Mouse (Mus musculus) adrenal gland, postnatal 36 days (tissue): Measurements from ENCODE around the gene Maml3. TPM values are rescaled to one million over a fixed set of nuclear protein-coding genes. Genes with fewer than 3 reads are reported as not detected.

Experiments used
- DNase-seq, 2 experiments: peaks; one replicate each; pipeline ENCODE4 v3.0.0; 2021; ENCODE audit warnings: mixed read lengths in 1 of 2
- total RNA-seq, 2 experiments: library from RNA; stranded (reverse); gene quantifications; 2 replicates each; pipeline ENCODE4 v1.2.3; 2021

Maml3 gene
- total RNA-seq, 2 experiments from 2014 or later: 7.6 to 9.9 TPM

DNA sequence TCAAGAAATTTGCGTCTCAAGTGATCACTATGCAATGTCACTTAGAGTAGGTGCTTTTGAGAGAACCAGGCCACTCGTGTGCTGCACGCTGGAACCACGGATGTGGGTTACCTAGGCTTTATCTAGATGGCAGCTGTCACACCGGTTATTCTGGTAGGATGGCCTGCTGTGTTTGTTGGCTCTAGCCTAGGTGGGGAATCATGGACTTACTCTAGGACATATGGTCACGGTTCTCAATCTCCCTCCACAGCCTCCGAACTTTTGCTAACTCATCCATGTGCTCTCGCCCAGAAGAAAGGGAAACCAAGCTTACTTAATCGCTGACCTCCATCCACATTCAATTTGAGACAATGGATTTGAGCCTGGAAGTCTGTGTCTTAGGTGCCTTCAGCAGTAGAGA, 280.4 kb downstream of the Maml3 start:
- no peak for DNase-seq

DNA sequence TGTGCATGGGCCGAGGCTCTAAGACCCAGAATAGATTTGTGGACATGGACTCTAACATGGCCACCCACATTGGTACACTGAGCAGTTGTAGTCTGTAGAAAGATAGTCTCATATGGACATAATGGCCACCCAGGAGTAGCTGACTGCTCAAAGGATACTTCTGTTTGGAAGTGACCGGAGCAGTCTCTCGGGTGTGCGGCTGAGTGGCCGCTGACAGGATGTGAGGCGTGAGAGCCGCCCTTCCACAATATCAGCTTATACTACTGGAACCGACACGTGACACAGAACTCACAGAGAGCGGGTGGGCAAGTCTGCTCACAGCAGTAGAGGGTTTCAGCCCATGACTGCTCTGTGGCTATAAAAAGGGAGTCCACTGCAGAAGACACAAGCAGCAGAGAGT, 283.3 kb downstream of the Maml3 start:
- DNase-seq: no peak

- no peak for DNase-seq
Observed at GRCm38 (mm10) chr3:51819109-51819508, 285.8 kb downstream of the Maml3 start.

DNA sequence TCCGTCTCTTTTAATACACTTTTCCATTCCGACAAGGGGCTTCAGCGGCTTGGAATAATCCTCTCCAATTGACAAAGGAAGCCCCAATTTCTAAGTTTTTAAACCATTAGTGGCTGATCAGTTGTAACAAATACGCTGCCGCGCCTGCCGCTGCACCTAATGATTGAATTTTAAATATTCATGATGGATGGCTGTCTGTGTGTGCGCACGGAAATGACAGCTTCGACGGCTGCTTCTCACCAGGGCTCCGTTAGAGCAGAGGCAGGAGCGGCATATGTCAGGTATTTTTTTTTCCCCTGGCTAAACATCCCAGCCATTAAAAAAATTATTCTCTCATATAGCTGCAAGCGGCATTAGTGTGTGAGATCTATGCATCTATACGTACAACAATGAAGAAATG, 287.0 kb downstream of the Maml3 start:
- DNase-seq: no peak

DNA sequence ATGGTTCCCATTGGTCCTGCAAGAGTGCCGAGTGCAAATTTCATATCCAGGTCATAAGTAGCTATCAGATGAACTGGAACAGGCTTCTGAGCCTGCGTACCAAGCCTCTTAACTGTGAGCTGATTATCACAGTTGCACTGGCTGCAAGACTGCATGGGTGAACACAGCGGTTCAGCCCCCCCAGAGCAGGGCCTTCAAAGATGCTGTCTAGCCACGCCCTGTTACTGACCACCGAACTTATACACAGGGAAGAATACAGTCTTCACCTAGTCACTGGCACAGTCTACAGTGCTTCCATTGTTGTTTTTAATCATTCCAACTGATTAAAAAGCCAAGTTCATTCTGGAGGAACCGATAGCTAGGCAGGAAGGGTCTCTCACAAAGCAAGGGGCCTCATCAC, 287.5 kb downstream of the Maml3 start:
- no peak for DNase-seq

DNA sequence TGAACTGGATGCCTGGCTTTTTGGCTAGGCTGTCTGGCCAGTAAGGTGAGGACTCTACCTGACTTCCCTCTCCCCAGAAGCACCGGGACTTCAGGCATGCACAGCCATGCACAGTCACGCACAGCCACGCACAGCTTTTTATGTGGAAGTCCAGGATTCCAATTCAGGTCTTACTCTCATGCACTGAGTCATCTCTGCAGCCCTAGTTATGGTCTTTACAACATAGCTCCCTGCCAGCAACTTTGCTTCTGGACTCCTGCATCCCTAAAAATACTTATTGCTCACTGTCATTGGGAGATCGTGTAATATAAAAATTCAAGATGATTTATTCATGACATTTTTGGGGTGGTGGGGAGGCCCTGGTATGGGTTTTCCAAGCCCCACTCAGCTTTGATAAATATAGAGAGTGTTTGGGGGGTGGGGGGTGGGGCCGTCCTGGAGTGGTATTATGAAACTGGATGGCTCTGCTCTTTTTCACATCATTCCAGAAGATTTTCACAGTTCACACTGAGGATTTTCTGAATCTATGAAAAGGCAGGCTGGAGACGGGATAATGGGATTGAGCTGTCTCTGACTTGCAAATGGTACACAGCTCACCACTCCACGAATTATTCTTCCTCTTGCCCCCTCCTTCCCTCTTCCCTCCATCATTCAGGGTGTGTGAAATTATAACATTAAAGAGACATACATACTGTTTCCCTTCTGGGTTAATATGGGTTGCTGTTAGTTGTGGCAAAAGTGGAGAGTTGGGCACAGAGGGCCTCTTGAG, 288.2 kb downstream of the Maml3 start:
- DNase-seq: no peak

GRCm38 (mm10) chr3:51814073-51814472, 290.8 kb downstream of the Maml3 start:
- DNase-seq: no peak

GRCm38 (mm10) chr3:51813186-51813585, 291.7 kb downstream of the Maml3 start:
- no peak for DNase-seq

DNA sequence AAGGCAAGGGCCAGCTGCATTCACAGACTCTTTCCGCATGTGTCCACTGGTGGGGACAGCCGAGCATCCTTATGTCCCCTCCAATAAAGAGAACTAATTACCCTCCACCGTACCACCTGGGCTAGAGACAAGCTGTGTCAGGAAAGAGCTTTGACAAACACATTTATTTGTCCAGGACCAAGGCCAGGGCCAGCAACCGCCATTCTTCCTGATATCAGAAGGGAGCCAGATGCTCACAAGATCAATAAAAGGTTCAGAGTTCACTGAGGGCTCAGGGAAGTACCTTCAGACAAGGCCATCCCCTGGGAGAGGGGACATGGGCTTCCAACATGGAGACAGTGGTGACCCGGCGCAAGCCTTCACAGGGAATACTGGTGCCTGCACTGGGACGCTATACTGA, 294.1 kb downstream of the Maml3 start:
- no peak for DNase-seq

DNA sequence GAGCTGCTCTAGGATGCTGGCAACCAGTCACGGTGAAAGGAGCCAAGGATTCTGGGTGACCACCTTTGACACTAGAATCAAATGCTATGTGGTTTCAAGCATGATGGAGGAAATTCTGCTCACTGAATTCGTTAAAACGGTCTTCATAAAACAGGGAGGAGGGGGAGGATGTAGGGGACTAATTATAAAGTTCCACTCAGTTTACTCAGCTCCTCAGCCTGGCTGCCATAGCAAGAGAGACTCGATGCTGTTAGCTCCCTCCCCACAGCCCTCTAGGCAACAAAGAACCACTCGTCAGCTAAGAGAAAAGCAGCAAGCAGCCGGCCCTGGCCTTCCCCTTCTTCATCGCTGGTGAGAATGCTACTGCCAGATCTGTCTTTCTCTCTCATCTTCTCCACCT, 295.1 kb downstream of the Maml3 start:
- no peak for DNase-seq

DNA sequence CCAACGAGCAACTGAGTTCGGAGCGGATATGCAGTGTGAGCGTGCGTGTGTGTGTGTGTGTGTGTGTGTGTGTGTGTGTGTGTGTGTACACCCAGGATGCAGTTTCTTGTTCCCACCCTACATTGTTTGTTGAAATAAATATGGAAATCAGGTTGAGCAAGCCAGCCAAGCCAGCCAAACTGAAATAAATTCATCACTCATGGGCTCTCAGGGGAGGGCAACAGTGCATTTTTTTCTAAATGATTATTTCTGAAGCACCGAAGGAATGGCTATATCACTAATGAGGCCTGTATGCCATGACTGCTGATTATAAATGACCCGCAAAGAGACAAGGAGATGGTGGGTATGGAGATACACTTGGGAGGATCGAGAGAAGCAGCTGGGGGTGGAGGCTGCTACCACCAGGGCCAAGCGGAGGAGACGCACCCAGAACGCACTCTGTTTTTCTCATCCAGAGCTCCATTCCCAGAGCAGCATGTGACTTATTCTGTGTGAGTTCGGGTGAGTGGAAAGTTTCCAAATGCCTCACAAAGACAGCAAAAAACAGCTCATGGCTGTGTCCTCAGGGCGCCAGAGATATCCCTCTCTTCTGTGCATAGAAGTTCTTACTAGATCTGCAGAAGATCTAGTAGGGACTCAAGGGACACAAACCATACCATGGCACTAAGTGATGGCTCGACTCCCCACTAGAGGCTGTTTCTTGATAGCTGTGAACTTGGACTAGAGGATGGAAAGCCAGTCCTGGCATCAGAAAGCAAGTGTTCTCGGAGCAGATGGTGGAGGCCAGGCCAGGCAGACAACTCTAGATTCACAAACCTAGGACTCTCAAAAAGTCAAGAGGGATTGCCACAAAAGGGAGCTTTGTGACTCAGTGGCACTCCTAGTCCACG, 296.6 kb downstream of the Maml3 start:
- DNase-seq: no peak

DNA sequence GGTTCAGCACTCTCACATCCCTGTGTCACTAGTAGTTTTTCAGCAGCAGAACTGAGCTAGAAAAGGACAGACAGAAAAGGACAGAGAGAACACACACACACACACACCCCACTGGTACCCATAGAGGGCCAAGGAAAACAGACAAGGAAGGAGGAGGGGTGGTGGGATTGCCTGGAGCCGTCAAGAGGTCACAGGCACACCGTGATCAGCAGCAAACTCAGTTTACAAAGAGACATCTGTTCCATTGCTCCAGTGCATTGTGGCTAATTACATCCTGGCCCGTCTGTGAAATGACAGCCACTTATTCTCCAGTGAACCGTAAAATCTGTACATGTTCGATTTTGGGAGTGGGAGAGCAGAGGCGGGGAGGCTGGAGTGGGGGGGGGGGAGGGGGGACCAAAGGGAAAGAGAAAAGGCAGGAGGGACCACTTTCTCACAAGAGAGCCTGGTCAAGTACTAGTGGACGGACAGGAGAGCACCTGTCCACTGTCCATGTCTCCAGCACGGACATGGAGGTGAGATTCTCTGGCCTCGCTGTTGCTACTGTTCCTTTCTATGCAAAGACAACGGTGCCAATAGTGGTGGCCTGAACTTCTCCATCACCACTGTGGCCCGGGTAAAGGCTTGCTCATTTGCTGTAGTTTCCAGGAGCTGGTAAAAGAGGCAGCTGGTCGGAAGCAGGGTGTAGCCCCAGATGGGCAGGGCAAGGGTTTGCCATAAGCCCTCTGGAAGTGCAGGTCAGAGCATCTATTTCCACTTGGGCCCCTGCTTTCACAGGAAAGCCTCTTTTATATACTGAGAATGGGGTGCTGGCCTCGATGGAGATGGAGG, 299.2 kb downstream of the Maml3 start:
- DNase-seq: no peak

GRCm38 (mm10) chr3:51803903-51804302, 301.0 kb downstream of the Maml3 start:
- DNase-seq: no peak

DNA sequence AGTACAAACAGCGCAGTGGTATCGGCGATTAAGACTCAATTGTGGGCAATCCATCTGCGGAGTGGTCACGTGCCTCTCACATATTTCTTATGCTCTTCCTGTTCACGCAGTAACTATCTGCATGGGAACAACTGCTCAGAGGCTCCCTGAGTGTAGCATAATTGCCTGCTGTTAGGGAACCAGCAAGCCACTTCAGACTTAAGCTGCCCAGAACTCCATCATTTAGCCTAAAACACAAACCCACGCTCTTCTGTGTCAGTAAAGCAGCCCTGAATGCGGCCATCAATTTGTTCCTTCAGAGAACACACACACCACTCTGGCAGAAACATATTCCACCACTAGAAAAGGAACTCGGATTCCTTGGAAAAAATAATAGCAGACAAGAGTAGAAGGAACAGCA, 305.2 kb downstream of the Maml3 start:
- DNase-seq: no peak

DNA sequence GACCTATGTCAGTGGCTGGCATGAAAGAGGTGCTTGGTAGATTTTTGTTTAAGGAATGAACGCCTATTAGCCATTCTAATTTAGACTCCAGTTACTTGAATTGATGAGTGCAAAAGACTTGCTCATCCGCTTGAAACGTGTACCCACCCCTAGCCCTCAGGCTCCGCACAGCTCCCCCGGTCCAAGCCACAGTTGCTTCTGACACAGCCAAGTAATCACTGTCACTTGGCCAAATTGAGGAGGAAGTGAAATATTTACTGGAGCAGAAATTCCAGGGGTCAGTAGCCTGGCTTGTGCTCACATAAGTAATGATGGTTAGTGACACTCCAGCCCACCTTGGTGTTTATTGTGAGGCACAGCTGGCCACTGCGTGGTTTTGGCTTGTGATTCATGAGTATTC, 308.0 kb downstream of the Maml3 start:
- DNase-seq: no peak

DNA sequence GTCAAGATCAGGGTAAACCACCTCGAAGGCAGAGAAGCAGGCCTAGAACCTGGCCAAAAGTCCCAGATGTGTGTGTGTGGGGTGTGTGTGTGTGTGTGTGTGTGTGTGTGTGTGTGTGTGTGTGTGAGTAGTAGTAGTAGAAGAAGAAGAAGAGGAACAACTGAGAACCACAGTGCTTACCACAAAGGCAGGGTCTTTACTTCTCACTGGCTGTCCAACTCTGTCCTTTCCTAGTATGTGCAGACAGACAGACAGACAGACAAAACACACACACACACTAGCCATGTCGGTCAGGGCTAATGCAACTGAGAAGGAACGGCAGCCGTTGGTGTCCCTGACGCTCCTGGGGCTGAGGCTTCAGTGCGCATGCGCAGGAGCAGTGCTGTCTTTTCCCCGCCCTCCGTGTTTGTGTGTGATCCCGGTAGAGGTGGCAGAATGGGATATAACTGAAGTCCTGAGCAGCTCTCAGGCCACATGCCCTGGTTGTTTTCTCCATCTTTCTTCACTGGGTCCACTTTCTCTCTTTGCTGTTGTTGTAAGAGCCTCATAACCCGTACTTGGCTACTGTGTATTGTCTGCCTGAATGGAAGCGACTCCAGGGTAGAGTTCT, 308.6 kb downstream of the Maml3 start:
- DNase-seq: peak; percentile 46 to 52

DNA sequence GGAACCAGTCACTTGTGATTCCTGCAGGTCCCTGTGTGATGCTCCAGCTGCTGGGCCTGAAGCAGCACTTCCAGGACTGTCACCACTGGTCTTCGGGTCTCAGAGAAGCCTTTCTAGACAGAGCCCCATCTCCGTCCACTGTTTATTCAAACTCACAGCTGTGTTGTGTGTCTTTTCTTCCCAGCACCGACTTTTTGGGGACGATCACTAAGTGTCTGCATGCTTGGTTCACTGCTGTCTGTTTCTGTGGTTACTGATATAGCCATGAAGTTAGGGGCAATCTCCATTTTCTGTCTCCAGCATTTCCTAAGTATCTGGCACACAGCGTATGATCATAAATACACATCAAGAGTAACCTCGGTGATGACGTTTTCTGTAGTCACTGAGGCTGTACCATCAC, 313.3 kb downstream of the Maml3 start:
- no peak for DNase-seq

DNA sequence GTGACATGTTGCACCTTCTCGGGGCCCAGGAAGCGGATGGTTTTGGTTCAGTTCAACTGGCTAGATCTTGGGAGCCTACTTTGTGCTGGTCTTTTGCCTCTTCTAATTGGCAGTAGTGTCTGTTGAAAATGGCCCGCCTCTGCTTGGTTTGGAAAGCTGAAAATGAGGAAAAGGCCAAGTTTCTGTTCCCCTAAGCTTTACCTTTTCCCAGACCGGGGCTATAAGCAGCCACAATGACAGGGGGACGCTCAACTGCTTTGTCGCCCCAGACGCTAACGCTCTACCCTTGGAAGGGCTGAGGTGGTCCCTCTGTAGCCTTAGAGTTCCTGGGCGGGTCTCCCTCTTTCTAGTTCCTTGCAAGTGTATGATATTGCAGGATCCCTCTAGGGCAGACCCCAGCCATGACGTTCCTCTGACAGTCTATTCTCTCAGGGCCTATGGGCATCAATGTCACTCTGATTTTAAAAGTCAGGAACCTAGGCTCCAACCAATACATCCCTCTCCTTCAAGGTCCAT, 315.4 kb downstream of the Maml3 start:
- DNase-seq: no peak

DNA sequence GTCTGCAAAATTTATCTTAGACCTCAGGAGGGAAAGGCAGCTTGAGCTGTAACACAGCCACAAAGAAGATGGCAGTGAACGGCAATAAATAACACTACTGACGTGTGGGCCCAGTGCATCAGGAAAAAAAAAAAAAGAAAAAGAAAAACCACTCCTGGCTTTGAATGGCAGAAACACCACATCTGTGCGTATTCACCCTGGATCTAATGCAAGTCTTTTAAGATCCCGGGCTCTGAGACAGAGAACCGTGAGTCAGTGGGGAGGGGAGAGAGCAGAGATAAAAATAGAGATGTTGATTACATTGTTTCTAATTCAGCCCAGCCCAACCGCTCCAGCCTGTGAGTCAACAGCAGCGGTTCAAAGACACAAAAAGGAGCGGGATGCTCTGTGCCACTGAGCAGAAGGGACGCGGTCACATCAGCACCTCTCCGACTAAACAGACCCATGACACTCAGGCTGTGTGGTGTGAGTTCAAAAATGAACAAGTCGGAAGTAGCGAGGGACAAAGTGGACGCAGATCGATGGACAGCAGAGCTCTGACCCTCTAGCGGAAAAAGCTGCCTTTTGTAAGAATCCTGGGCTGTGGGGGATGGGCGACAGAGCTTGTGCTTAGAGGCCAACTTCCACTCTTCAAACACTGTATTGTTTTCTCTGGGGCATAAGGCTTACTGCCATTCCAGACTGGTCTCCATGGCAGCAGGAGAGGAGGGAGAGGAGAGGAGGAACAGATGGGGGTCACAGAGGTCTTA, 316.1 kb downstream of the Maml3 start:
- DNase-seq: peak; percentile 61 to 68

DNA sequence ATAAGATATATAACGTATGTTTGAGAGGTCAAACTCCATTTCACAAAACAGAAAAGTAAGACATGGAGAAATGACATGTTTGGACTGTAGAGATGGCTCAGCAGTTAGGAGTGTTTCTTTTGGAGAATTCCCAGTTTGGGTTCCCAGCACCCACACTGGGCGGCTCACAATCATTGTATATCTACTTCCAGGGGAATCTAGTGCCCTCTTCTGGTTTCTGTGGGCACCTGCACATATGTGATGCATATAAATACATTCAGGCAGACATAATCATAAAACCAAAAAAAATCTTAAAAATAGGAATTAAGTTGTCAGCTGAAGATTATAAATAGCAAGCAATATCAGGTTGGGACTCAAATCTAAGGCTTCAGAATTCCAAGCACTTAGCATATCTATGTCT, 316.9 kb downstream of the Maml3 start:
- no peak for DNase-seq

- no peak for DNase-seq
Observed at GRCm38 (mm10) chr3:51785796-51786195, 319.1 kb downstream of the Maml3 start.
